Mouse (Mus musculus): ENCODE data around the gene Uqcr10.

GRCm38 (mm10) chr11:4678700-4679440 lies 25.3 kb downstream of the Uqcr10 start:
- TF ChIP-seq CTCF (IDR thresholded peaks at IDR 0.05 in 2 of 3, conservative IDR thresholded peaks at IDR 0.05 in 1 of 3; ENCODE audit: control insufficient read depth in 1 of 3, insufficient read depth in 1 of 3, low read depth in 2 of 3, low read length in 3 of 3, poor library complexity in 1 of 3, severe bottlenecking in 1 of 3) (no peak), SIN3A (IDR thresholded peaks at IDR 0.05; ENCODE audit: low read length) (no peak), CHD1 (IDR thresholded peaks at IDR 0.05; ENCODE audit: low read depth, low read length) (no peak), USF1 (IDR thresholded peaks at IDR 0.05; ENCODE audit: low read depth, low read length) (no peak), MEF2A (IDR thresholded peaks at IDR 0.05; ENCODE audit: extremely low read depth, insufficient replicate concordance, low read depth, low read length, poor library complexity, severe bottlenecking) (no peak), E2F4 (IDR thresholded peaks at IDR 0.05; ENCODE audit: borderline replicate concordance, low read depth, low read length) (no peak), POLR2AphosphoS5 (IDR thresholded peaks at IDR 0.05; ENCODE audit: borderline replicate concordance, low read depth, low read length) (no peak), POLR2A (IDR thresholded peaks at IDR 0.05; ENCODE audit: control insufficient read depth in 1 of 2, insufficient read depth in 1 of 2, low read depth in 1 of 2, low read length in 2 of 2, poor library complexity in 1 of 2) (no peak), MYB (IDR thresholded peaks at IDR 0.05; ENCODE audit: low read depth, low read length) (no peak), USF2 (IDR thresholded peaks at IDR 0.05; ENCODE audit: borderline replicate concordance in 1 of 2, insufficient read depth in 1 of 2, low read depth in 1 of 2, low read length in 2 of 2) (no peak), MAX (IDR thresholded peaks at IDR 0.05; ENCODE audit: low read length) (no peak), ZMIZ1 (IDR thresholded peaks at IDR 0.05; ENCODE audit: low read depth, low read length) (no peak), TBP (IDR thresholded peaks at IDR 0.05; ENCODE audit: low read depth, low read length) (no peak), TCF12 (IDR thresholded peaks at IDR 0.05; ENCODE audit: low read depth, low read length) (no peak)
